Mouse (Mus musculus) ES-E14 (cell line): Measurements from ENCODE around the gene Gucy1b2. TPM values are rescaled to one million over a fixed set of nuclear protein-coding genes. Genes with fewer than 3 reads are reported as not detected.

ENCODE experiments used
- DNase-seq: peaks from one replicate; pipeline ENCODE4 v3.0.0-alpha.2; 2013; ENCODE audit warnings: low read depth, low spot score
- H3K27ac ChIP-seq: 2 replicates; pipeline ENCODE4 v1.5.1; 2012; ENCODE audit warnings: low read depth, mild to moderate bottlenecking, low read length, moderate library complexity, mixed read lengths; ENCODE audit not compliant: poor library complexity, insufficient read depth, severe bottlenecking
- H3K36me3 ChIP-seq: 2 replicates; pipeline ENCODE4 v1.6.1; 2012; ENCODE audit warnings: mild to moderate bottlenecking, low read length, moderate library complexity, mixed read lengths; ENCODE audit not compliant: control insufficient read depth, poor library complexity, insufficient read depth, severe bottlenecking
- H3K4me1 ChIP-seq, 2 experiments: fragments of 150-350 bp in 1 of 2; sonication (generic) in 1 of 2; 2 replicates each; pipeline ENCODE4 v1.6.1; 2012; ENCODE audit warnings: low read length in 2 of 2, mild to moderate bottlenecking in 1 of 2, mixed read lengths in 1 of 2; ENCODE audit not compliant: control insufficient read depth in 2 of 2, insufficient read depth in 2 of 2, poor library complexity in 1 of 2
- H3K4me3 ChIP-seq, 2 experiments: fragments of 150-350 bp in 1 of 2; sonication (generic) in 1 of 2; 2 replicates each; pipeline ENCODE4 v1.5.1; 2012; ENCODE audit warnings: low read length in 2 of 2, low read depth in 1 of 2, mild to moderate bottlenecking in 1 of 2, mixed read lengths in 1 of 2; ENCODE audit not compliant: insufficient read depth in 1 of 2, poor library complexity in 1 of 2, severe bottlenecking in 1 of 2
- H3K9ac ChIP-seq: 2 replicates; pipeline ENCODE4 v1.6.1; 2012; ENCODE audit warnings: low read depth, mild to moderate bottlenecking, low read length, mixed read lengths; ENCODE audit not compliant: poor library complexity, insufficient read depth, severe bottlenecking
- H3K9me3 ChIP-seq: fragments of 150-350 bp; sonication (generic); 2 replicates; pipeline ENCODE4 v1.6.1; 2012; ENCODE audit warnings: low read depth, mild to moderate bottlenecking, low read length; ENCODE audit not compliant: control insufficient read depth, insufficient read depth
- CHD2 ChIP-seq: IDR thresholded peaks from 2 replicates; pipeline ENCODE4 v1.6.1; 2014; ENCODE audit warnings: mild to moderate bottlenecking, low read depth, low read length, inconsistent platforms
- HCFC1 ChIP-seq: IDR thresholded peaks from 2 replicates; pipeline ENCODE4 v1.6.1; 2012; ENCODE audit warnings: low read length, inconsistent platforms, borderline replicate concordance; ENCODE audit not compliant: insufficient read depth
- MAFK ChIP-seq: IDR thresholded peaks from 2 replicates; pipeline ENCODE4 v1.6.1; 2014; ENCODE audit warnings: mild to moderate bottlenecking, low read depth, low read length, inconsistent platforms; ENCODE audit not compliant: insufficient read depth
- ZC3H11A ChIP-seq: IDR thresholded peaks from 2 replicates; pipeline ENCODE4 v1.6.1; 2012; ENCODE audit warnings: low read depth, mild to moderate bottlenecking, inconsistent platforms, low read length, borderline replicate concordance
- ZNF384 ChIP-seq: IDR thresholded peaks from 2 replicates; pipeline ENCODE4 v1.6.1; 2012; ENCODE audit warnings: low read depth, low read length, inconsistent platforms
- in situ Hi-C, 2 experiments: fragments of 600-800 bp; cut with MboI; formaldehyde crosslinking; loops; one replicate each; pipeline ENCODE4 v1.15.1; 2025; ENCODE audit warnings: low sequenced_read_pairs in 2 of 2, inconsistent platforms in 1 of 2; ENCODE audit not compliant: unreplicated experiment in 2 of 2
- total RNA-seq: library from RNA; depleted of rRNA; stranded (reverse); fragments of 300-350 nt; gene quantifications from 2 replicates; pipeline ENCODE4 v1.2.3, GENCODE M21; 2012

Gene Gucy1b2
- total RNA-seq, 1 experiment, result not detected

DNA sequence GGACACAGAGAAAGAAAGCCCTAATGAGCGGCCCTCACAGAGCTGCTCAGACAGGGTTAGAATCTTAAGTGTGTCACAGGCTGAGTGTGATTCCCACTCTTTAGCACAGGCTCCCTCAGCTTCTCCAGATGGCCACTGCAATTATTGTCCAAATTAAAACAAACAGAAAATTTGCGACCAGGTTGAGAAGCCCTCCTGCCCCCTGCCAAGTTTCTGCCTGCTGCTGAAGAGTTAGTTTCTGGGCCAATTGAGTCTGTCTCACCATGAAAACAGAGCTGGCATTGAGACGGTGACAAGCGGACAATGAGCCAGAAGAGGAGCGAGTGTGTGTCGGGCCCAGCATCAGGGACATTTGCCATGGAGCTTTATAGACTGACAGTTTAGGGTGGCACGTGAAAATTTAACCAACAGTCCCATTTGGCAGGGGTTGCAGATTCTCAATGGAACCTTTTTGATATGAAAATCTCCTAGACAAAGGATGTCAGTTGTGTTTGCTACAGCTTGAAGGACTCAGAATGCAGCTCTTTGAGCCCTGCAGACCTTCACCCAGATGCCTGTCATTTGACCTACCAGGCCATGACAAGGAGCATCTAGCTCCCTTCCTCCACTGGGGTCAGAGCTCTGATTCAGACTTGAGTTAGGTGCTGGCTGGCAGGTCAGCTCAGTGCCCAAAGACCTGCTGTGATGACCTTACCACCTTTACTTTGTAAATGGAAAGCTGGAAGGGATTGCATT lies 39.9 kb downstream of the Gucy1b2 start:
- Histone ChIP-seq H3K36me3 (no peaks in the 10 kb centered on the region), H3K9me3 (no peaks in the 10 kb centered on the region), H3K4me3 (no peak overlapping the region), H3K27ac (no peak overlapping the region), H3K4me1 (no peaks in the 10 kb centered on the region), H3K9ac (no peak overlapping the region)
- in situ Hi-C loops, result no loop called here
- DNase-seq, result no peak
- TF ChIP-seq MAFK, result no peak

DNA sequence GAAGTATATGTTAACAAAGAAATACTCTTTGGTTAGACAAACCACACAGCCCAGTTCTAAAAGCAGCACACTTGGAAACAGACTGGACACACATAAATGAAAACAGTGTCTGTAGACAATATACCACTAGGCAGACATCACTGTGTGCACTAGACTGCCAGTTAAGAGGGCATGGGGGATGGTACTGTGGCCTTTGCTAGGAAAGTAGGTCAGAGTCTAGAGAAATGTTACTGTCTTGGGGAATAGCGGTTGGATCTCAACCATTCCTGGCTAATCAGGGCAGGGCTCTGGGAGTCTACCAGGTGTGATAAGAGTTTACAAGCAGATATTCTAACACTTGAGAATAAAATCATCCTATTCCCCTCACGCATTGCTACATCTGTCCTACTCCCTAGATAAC lies 60.7 kb downstream of the Gucy1b2 start:
- no peaks in the 10 kb centered on the region for H3K9me3 ChIP-seq
- no peak for TF ChIP-seq CHD2
- no peak for TF ChIP-seq HCFC1
- TF ChIP-seq ZNF384, result no peak
- TF ChIP-seq MAFK, result no peak
- no peak for TF ChIP-seq ZC3H11A
- no peak overlapping the region for H3K4me3 ChIP-seq
- DNase-seq, result no peak
- no peaks in the 10 kb centered on the region for H3K4me1 ChIP-seq
- no peaks in the 10 kb centered on the region; the same call in 1 of the 2 replicates for H3K36me3 ChIP-seq
- no peak overlapping the region for H3K9ac ChIP-seq
- no peak overlapping the region for H3K27ac ChIP-seq
- in situ Hi-C loops, result no loop called here

- Histone ChIP-seq H3K4me1 (no peaks in the 10 kb centered on the region), H3K36me3 (no peaks in the 10 kb centered on the region), H3K4me3 (no peak overlapping the region), H3K9me3 (no peaks in the 10 kb centered on the region), H3K27ac (no peak overlapping the region), H3K9ac (no peak overlapping the region)
- in situ Hi-C loops, result no loop called here
- no peak for TF ChIP-seq MAFK
- TF ChIP-seq ZC3H11A, result no peak
- no peak for TF ChIP-seq CHD2
- no peak for TF ChIP-seq HCFC1
- no peak for TF ChIP-seq ZNF384
- DNase-seq, result no peak
These were observed 63.3 kb downstream of the Gucy1b2 start for GRCm38 (mm10) chr14:62392754-62393153.

GRCm38 (mm10) chr14:62389729-62390536 lies 66.2 kb downstream of the Gucy1b2 start:
- H3K27ac ChIP-seq, result no peak overlapping the region
- TF ChIP-seq MAFK (no peak), ZNF384 (no peak), CHD2 (no peak), ZC3H11A (no peak), HCFC1 (no peak)

More at GRCm38 (mm10) chr14:62389729-62390536, 66.2 kb downstream of the Gucy1b2 start:
- no peak for DNase-seq
- H3K9ac ChIP-seq, result no peak overlapping the region
- no peaks in the 10 kb centered on the region for H3K36me3 ChIP-seq
- H3K4me1 ChIP-seq, result no peaks in the 10 kb centered on the region
- in situ Hi-C loops, result no loop called here
- H3K4me3 ChIP-seq, result no peak overlapping the region
- H3K9me3 ChIP-seq, result no peaks in the 10 kb centered on the region
